Mouse (Mus musculus) heart, postnatal 25 days (tissue): ENCODE measurements around the gene Umps. TPM values are rescaled to one million over a fixed set of nuclear protein-coding genes. Genes with fewer than 3 reads are reported as not detected.

Source experiments
- DNase-seq: peaks from one replicate; pipeline ENCODE4 v3.0.0; 2022; ENCODE audit warnings: low spot score
- intact Hi-C: fragments of 180-260 bp; cut with DNase I; formaldehyde crosslinking; loops from one replicate; pipeline ENCODE4 v1.15.1; 2025
- total RNA-seq, 2 experiments: library from RNA; stranded (reverse); gene quantifications; 2 replicates each; pipeline ENCODE4 v1.2.3; 2021

Umps gene
- total RNA-seq, 2 experiments from 2014 or later = 9.0 to 9.2 TPM

DNA sequence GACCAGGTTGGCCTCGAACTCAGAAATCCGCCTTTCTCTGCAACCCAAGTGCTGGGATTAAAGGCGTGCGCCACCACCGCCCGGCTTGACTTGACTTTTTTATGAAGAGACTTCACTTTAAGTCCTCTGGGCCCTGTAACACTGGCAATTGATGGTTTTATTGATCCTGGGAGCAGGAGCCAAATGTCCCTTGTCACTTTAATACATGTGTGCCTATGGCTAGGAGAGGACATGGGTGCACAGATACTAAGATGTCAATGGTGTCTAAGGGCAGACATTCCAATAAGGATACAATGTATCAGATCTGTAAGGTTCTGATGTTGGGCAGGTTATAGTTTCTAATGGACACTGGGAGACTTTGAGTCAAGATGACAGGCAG is 31.4 kb downstream of the Umps start:
- intact Hi-C loops = no loop called here
- DNase-seq = no peak

DNA sequence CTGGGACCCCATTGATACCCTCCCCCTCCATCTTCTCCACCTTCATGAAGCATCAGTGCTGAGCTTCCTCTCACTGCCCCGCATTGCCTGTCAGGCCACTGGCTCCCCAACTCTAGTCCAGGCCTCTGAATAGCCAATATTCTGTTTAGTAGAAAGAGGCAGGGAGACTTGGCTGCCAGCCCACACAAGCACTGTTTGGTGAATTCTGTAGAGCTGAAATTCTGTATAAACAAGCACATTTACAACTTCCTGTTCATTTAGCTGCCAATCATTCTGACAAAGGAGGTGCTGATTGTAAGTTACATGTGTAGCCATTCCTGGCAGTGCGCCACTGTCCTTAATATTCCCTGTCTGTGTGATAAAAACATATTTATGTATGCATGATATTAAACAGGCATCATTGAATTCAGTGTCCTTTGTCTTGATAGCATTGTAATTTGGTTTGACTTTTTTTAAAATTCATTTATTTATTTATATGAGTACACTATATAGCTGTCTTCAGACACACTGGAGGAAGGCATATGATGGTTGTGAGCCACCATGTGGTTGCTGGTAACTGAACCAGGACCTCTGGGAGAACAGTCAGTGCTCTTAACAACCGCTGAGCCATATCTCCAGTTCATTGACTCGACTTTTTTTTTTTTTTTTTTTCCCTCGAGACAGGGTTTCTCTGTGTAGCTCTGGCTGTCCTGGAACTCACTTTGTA is 32.0 kb downstream of the Umps start:
- intact Hi-C loops = no loop called here

DNA sequence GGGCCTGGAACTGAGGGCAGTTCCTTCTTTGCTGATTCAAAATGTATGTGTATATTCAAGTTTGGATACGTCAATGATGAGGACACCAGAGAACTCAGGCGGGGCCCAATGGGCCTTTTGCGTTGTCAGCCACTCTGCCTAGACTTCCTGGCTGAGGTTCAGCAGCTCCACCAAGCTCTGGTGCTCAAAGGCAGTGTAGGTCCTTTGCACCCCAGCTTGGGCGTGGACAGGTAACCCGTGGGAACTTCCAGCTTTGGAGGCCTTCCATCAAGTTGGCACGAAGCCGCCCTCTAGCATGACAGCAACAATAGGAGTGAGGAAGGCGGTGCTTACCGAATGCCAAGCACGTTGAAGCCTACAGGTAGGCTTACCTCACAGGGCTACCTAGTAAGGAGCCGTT is 33.4 kb downstream of the Umps start:
- DNase-seq = no peak
- intact Hi-C loops = no loop called here

More for the DNA sequence above, 32.0 kb downstream of the Umps start:
- no peak for DNase-seq

DNA sequence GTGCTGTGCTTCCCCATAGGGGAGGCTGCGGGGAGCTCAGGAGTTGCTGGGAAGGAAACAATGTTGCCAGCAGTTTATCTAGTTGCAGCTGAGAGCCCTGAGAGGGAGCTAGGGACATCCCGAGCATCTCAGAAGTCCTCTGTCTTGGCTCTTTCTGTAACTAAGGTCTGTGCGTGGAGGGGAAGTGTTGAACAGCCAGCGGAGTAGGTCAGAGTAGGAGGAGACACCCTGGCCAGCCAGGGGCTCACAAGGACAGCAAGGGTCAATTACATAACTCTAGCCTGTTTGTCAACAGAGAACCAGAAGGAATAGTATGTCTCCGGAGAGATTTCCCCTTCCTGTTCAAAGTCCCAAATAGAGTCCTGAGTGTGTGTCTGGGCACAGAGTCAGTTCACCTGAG is 34.7 kb downstream of the Umps start:
- intact Hi-C loops = no loop called here
- DNase-seq = peak; percentile 51

DNA sequence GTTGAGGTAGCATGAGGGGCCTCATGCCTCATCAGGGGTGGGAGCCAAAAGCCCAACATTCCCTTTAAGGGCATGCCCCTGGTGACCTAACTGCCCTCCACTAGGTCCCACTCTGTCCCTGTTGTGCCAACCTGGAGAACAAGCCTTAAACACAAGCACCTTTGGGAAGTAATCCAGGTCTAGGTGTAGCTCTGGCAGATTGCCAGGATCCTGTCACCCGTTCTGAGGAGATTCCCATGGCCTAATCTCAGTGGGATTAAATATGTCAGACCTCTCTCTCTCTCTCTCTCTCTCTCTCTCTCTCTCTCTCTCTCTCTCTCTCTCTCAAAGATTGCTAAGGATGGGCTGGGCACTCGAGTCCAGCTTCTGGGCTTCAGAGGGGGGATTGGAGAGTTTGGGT is 35.2 kb downstream of the Umps start:
- no peak for DNase-seq
- intact Hi-C loops = no loop called here

DNA sequence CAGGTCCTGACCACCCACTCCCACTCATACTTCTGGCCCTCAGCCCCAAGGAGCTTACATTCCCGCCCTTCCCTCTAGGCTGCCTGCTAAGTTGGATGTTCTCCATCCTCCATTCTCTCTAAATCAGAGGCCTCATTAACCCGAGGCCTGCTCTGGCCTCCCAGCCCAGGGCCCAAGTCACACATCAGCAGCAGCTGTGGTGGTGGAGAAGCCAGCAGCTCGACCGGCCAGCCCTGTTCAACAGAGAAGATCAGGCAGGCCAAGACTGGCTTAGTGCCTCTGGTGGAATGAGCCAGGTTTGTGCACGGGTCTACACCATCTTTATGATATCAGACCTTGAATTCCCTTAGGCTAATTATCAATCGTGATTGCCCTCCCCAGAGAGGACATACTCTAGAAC is 36.1 kb downstream of the Umps start:
- DNase-seq = peak; percentile 60
- intact Hi-C loops = no loop called here

DNA sequence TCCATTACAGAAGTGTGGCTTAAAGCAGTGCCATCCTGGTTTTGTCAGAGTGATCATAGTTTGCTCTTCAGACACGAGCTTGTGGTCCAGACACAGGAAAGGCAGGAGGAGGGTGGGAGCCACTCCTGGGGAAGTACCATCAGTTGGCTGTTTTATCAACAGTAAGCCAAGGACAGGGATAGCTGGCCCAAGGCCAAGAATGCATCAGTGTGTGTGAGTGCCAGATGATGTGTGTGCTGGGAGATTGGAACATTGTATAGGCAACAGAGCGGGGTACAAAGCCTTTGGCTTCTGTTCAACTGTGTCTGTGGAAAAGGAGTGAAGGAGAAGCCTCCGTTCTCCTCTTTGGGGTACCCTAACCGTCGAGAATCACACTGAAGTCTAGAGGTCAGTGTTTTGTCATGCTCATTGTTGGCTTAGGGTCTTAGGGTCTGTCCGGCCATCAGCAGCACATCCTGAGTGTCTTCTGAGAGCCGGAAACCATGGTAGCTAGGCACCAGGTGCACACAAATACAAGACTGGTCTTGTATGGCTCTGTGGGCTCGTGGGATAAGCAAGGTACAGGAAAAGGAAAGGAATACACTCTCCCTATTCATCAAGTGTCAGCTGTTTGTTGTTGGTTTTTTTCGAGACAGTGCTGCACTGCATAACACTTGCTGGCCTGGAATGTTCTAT is 37.9 kb downstream of the Umps start:
- no peak for DNase-seq
- intact Hi-C loops = no loop called here

DNA sequence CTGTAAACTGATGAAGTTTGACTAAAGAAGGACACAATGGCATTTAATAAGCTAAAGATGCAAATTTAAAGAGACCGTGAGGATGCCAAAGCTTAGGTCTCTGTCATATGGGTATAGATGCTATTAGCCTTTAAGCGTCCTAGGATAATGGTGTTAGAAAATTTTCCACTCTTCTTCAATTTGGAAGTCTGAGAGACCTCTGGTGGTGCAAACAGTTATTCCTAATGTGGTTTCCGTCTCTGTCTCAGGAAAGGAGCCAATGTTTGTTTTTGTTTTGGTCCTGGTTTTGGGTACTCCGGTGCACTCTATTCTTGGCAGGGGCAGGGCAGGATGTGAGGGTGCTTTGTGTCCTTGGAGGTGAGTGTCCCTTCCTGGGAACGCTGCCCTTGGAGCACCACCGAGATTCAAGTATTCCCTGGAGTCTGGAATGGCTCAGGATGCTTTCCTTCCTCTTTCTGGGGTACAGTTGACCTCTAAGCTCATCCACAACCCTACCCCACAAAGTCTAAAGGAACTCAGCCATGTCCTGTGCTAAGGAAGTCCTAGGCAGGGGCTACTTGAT is 39.5 kb downstream of the Umps start:
- intact Hi-C loops = no loop called here
- DNase-seq = no peak

DNA sequence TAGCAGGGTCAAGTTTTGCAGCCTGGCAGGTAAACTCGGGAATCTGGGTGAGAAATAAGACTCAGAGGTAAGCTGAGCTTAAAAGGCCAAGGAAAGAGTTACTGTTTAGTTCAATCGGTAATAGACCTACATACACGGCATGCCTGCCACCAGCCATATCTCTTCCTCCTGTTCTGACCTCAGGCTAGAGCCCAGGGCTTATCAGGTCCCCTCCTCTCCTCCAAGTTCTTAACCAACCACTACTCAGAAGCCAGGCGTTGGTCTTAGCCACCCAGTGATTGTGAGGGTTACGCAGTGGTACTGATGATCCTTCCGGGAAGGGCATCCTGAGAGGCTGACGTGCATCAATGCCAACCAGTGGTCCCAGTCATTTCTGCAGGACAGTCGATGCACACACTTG is 43.1 kb downstream of the Umps start:
- no peak for DNase-seq
- intact Hi-C loops = no loop called here

DNA sequence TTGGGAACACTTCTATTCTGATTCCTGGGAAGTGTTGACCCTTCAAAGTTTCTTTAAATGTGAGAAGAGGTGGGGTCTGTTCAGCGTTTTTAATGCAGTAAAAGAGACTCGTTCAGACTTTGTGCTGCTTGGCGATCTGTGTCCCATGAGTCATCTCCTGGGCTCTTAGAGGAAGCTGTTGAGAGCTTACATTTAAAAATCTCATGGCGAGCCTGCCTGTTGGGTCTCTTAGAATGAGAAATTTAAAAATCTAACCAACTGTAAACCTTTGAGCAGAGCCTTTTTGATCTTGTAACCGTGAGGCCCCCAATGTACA is 43.9 kb downstream of the Umps start:
- intact Hi-C loops = no loop called here
- no peak for DNase-seq

DNA sequence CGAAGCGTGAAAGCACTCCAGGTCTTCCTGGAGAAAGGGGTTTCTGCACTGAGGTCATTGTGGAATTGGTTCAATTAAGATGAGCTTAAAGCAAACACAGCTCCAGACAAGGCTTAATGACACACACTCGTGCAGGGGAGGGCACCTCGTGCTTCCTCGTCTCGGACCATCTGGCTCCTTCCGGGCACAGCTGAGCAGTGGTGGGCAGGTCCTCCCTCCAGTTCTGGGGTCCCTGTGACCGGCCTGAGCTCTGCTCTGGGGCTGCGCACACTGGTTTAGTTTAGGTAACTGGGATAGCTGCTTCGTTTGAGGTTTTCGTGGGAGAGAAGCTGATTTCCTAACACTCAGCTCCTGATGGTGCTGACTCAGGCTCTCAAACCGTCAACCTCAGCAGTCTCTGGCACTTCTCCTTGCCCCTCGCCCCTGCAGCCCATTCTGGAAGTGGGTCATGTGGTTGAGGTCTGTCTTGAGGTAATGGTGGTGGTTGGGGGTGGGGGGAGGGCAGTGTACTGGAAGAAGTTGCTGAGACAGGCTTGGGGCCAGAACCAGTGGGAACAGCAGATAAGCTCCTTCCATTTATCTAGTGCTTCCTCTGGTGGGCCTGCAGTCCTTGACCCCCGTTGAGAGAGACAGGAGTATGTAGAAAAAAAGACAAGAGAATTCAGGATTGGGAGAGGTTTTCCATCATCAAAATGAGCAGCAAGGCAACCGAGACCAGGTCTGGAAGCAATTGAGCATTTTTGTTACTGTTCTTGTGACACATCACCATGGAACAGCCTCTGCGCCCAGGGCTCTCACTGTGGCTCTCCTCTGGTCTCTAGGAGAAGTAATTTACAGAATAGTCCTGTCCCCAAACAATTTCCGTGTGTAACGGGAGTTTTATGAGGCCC is 44.5 kb downstream of the Umps start:
- no peak for DNase-seq
- intact Hi-C loops = no loop called here

DNA sequence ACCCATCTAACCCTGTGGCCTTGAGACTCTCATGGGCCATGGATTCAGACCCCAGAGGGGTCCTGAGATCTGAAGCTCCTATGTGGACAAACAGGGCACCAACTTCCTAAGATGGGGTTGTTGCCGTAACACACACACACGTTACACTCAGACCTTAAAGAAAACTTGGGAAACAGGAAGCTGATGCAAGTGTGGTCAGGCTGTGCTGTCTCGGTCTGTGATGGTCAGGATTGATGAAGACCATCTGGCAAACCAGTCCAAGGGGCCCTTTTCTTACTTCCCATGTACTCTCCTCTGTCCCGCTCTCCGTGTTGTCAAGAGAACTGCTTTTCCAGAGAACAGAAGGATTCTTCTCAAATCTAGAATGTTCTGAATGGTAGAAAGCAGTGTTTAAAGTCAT is 45.3 kb downstream of the Umps start:
- intact Hi-C loops = no loop called here
- no peak for DNase-seq

DNA sequence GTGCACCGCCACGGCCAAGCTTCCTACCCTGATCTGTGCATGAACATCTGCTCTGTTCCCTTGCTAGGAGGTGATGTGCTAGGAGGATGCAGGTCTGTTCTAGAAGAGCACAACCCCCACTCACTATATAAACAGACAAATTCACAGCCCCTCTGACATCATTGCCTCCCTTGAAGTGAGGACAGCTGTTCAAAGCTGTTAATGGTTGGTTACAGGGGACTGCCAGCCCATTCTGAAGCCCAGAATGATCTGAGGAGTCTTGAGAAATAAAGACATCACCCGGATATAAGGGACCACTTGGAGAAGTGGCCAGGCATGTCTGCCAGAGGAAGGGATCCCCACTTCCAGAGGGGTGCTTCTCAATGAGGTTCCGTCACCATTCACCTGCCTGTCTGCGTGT is 48.9 kb downstream of the Umps start:
- DNase-seq = no peak
- intact Hi-C loops = no loop called here

DNA sequence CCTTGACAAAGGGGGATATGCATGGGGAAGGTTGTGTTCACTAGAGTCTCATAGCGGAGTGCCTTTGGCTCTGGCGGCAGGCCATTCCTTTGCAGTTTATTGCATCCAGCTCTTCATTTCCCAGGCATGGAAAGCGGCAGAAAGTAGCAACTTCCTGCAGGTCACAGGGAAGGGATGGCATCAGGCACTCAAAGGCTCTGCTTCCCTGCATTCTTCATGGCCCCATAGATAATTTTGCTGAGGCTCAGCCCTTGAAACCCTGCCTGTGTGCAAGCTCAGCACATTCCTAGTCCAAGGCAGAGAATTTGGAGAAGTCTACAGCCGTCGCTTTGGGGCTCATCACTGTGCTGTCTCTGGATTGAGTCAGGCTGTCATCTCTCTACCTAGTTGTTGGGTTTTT is 49.4 kb downstream of the Umps start:
- intact Hi-C loops = no loop called here
- DNase-seq = no peak

DNA sequence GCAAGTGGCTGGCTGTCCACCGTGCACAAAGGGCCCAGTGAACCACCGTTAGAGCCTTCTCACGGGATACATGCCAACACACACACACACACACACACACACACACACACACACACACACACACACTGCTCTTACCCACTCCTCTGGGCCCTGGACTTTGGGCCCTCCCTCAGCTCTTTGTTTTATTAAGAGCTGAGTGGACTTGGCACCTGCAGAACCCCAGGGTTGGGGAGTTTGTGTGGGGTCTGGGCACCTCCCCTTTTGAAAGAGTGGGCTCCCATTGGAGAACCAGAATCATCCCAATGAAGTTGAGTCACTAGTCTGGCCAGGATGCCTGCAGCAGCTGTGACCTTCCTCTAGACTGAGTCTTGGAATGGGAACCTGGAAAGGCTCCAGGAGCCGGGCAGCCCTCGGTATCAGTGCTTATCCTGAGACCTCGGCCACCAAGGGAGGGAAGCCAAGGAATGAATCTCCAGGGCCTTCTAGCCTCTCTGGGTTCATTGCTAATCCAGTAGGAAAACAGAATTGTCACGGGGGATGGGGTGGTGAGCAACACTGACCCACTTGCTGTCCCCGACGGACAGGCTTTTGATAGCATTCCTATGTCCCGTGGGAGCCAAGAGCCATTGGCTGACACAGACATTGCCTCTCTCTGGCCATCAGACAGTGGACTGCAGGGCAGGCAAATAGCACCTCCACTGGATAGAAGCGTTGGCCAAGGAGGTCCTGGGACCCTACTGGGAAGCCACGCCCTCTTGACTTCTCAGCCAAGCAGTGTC is 50.2 kb downstream of the Umps start:
- peak; percentile 76 for DNase-seq
- intact Hi-C loops = no loop called here

DNA sequence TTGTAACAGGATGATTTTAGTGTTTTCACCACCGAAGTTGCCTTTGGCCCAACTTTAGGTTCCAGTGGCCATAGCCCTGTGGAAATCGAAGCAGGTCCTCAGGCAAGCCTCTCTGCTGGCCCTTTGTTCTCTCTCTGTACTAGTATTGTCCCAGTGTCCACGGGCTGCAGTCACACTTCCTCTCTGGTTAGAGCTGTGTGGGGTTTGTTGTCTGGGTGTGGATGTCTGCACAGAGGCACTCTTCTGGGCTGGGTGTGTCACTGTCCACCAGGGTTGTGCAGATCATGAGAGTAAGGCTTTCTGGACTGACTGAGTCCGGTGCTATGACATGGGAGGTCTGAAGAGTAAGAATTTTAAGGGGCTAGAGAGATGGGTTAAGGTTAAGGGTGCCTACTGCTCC is 51.8 kb downstream of the Umps start:
- no peak for DNase-seq
- intact Hi-C loops = loop anchor here (5.0 kb wide), 1 partner anchor 32 kb away; no protein-coding TSS in a partner anchor

DNA sequence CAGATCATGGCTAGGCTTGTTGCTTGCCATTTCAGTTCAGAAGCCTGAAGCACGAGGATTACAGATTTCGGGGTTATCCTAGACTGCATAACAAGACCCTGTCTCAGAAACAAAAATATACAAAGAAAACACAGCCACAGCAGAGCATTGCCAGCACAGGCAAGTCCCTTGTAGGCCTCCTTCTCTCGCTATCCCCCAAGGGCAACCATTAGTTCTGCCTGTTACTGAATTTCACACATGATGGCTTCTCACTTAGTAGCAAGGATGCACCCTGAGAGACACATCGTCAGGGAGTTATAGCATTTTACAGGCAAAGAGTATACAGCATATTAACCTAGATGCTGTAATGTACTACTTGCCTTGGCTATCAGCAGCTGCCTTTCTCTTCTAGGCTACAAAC is 58.6 kb downstream of the Umps start:
- intact Hi-C loops = no loop called here

More for the DNA sequence above, 58.6 kb downstream of the Umps start:
- DNase-seq = no peak
